Mouse (Mus musculus) midbrain, embryonic 13.5 days (tissue): ENCODE measurements at regions not wholly inside any gene's neighbourhood (a gene's known extent, or its start where the extent isn't known, plus 50 kb on each side); places are given as distances from the start of the nearest gene placed in this dataset.

Source experiments
- ATAC-seq: fragments of 200-750 bp; cut with Nextera tagmentation; 2 replicates; pipeline ENCODE4 v1.8.0; 2017; ENCODE audit warnings: mild to moderate bottlenecking, moderate TSS enrichment, moderate library complexity
- H3K27ac ChIP-seq: fragments of 300-500 bp; sonication (generic); 2 replicates; pipeline ENCODE4 v1.5.1; 2015; ENCODE audit warnings: inconsistent platforms, mild to moderate bottlenecking, moderate library complexity
- H3K27me3 ChIP-seq: fragments of 300-500 bp; sonication (generic); 2 replicates; pipeline ENCODE4 v1.6.1; 2015; ENCODE audit warnings: mild to moderate bottlenecking, inconsistent platforms
- H3K36me3 ChIP-seq: fragments of 300-500 bp; sonication (generic); 2 replicates; pipeline ENCODE4 v1.6.1; 2015; ENCODE audit warnings: mild to moderate bottlenecking, inconsistent platforms
- H3K4me1 ChIP-seq: fragments of 300-500 bp; sonication (generic); replicated peaks from 2 replicates; pipeline ENCODE4 v1.6.1; 2015; ENCODE audit warnings: inconsistent platforms
- H3K4me2 ChIP-seq: fragments of 300-500 bp; sonication (generic); replicated peaks from 2 replicates; pipeline ENCODE4 v1.6.1; 2015; ENCODE audit warnings: moderate library complexity, mild to moderate bottlenecking, inconsistent platforms
- H3K4me3 ChIP-seq: fragments of 300-500 bp; sonication (generic); replicated peaks from 2 replicates; pipeline ENCODE4 v1.5.1; 2015; ENCODE audit warnings: mild to moderate bottlenecking, inconsistent platforms
- H3K9ac ChIP-seq: fragments of 300-500 bp; sonication (generic); replicated peaks from 2 replicates; pipeline ENCODE4 v1.6.1; 2015; ENCODE audit warnings: mild to moderate bottlenecking, inconsistent platforms
- H3K9me3 ChIP-seq: fragments of 300-500 bp; sonication (generic); 2 replicates; pipeline ENCODE4 v1.6.1; 2016; ENCODE audit warnings: mild to moderate bottlenecking, inconsistent platforms
- WGBS: fragments of 180-500 bp; shearing (Covaris S2); methylation state at CpG from one replicate; pipeline ENCODE4 v1.1.7; 2015; 5-methylcytosine and 5-hydroxymethylcytosine counted together

- Histone ChIP-seq H3K4me3 (no peak overlapping the region), H3K36me3 (no peaks in the 10 kb centered on the region), H3K4me2 (no peak overlapping the region), H3K27ac (no peak overlapping the region), H3K9me3 (no peaks in the 10 kb centered on the region), H3K9ac (no peak overlapping the region), H3K4me1 (no peaks in the 10 kb centered on the region), H3K27me3 (no peaks in the 10 kb centered on the region)
- ATAC-seq, result 0 out of 2 replicates have a peak, but pooled peaks have one; percentile 30
- WGBS, result 56% methylated on average over 2 of the region's 2 CpGs
These were observed 64.7 kb upstream of the Ppp1r3a start for GRCm38 (mm10) chr6:14819798-14820197.

- Histone ChIP-seq H3K4me1 (no peaks in the 10 kb centered on the region), H3K27me3 (no peaks in the 10 kb centered on the region), H3K9ac (no peak overlapping the region), H3K4me3 (no peak overlapping the region), H3K9me3 (no peaks in the 10 kb centered on the region), H3K36me3 (no peaks in the 10 kb centered on the region), H3K4me2 (no peak overlapping the region), H3K27ac (no peak overlapping the region)
- ATAC-seq, result no peak
These were observed 69.7 kb upstream of the Ppp1r3a start for GRCm38 (mm10) chr6:14824777-14825176.

DNA sequence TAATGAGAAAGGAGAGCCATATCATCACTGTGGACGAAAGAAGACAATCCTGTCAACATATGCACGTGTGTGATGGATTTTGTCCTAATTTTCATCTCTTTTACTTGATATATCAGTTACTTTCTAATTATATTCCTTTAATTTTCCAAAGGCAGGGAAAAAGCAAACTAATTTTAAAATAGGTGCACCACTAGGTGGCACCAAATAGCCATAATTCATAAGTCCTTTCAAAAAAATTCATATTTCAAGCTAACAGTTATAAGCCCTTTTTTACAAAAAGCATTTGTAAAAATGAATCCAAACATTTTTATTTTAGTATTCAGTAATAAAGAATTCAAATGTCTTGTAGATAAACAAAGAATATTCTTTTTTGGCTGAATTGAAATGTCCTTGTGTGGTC is 62.2 kb upstream of the Foxp2 start:
- no peak for ATAC-seq
- Histone ChIP-seq H3K4me1 (no peaks in the 10 kb centered on the region), H3K9ac (no peak overlapping the region)

More for the DNA sequence above, 62.2 kb upstream of the Foxp2 start:
- no peak overlapping the region for H3K4me3 ChIP-seq
- H3K9me3 ChIP-seq, result no peaks in the 10 kb centered on the region
- no peak overlapping the region for H3K4me2 ChIP-seq
- no peaks in the 10 kb centered on the region for H3K27me3 ChIP-seq
- H3K36me3 ChIP-seq, result no peaks in the 10 kb centered on the region
- no peak overlapping the region for H3K27ac ChIP-seq
- 15% methylated on average over 2 of the region's 2 CpGs for WGBS
